Mouse (Mus musculus): ENCODE measurements around the gene Ints7. TPM values are rescaled to one million over a fixed set of nuclear protein-coding genes. Genes with fewer than 3 reads are reported as not detected.
A peak's percentile ranks its signal among the peaks of the same experiment; 100 is the strongest.

The Ints7 gene
- polyA plus RNA-seq (2014; fragmentation: Nextera tagmentation; extraction: Ambion mirVana), result 38.5 and 40.4 TPM in 2 replicates

GRCm38 (mm10) chr1:191575458-191576247 is at the start of gene Ints7, which contains the start of gene Dtl:
Gene Ints7, plus strand, starts transcription at chr1:191575636.
Gene Dtl, minus strand, starts transcription at chr1:191575544.
- H3K4me2 ChIP-seq, result peak within 1 kb of the TSS; percentile 76

DNA sequence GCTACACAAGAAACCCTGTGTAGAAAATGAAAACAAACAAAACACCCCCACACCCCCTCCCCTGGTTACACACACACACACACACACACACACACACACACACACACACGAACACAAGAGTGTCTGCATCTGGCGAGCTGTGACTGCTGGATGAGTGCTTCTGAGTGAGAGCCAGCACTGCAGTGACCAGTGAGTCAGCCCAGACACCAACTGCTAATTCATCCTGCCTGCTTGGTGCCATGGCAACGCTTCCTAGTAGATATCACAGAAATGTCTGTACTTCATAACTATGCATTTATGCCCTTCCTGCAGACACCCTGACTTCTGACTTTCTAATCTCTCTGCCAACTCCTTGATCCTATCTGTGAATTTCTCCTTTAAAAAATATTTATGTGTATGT is 48.3 kb upstream of the Ints7 start:
- no peaks in the 10 kb centered on the region for H3K27me3 ChIP-seq (ENCODE audit: control insufficient read depth, insufficient read depth, low read length)
- H3K36me3 ChIP-seq (ENCODE audit: control insufficient read depth, insufficient read depth, low read length), result no peaks in the 10 kb centered on the region
- H3K4me2 ChIP-seq, result no peak overlapping the region
- no peak overlapping the region for H3K9ac ChIP-seq (ENCODE audit: low read depth, low read length)
- 49% methylated on average over 3 of the region's 3 CpGs for WGBS (ENCODE audit: insufficient replicate concordance)
- ATAC-seq (replicated peaks; ENCODE audit: insufficient number of reproducible peaks, low FRiP score, low TSS enrichment), result no peak
- H3K4me1 ChIP-seq (ENCODE audit: control insufficient read depth, insufficient read depth, low read length), result 0 out of 2 replicates have a peak, but pooled peaks cover 2% of the 10 kb centered on the region
- H3K9me3 ChIP-seq (replicated peaks; ENCODE audit: control insufficient read depth, low read length), result no peaks in the 10 kb centered on the region
- no peak overlapping the region for H3K4me3 ChIP-seq (ENCODE audit: low read depth, low read length)
- H3K27ac ChIP-seq (ENCODE audit: low read depth, low read length), result no peak overlapping the region

More at GRCm38 (mm10) chr1:191575458-191576247, at the start of gene Ints7, which contains the start of gene Dtl:
- Histone ChIP-seq H3K9me3 (replicated peaks; ENCODE audit: control insufficient read depth, low read length) (no peaks in the 10 kb centered on the region), H3K4me1 (ENCODE audit: control insufficient read depth, insufficient read depth, low read length) (peaks cover 19% of the 10 kb centered on the region), H3K27me3 (ENCODE audit: control insufficient read depth, insufficient read depth, low read length) (no peaks in the 10 kb centered on the region), H3K4me3 (ENCODE audit: low read depth, low read length) (peak within 1 kb of the TSS; percentile 88), H3K36me3 (ENCODE audit: control insufficient read depth, insufficient read depth, low read length) (peaks cover 3% of the 10 kb centered on the region; the same call in 1 of the 2 replicates), H3K27ac (ENCODE audit: low read depth, low read length) (peak within 1 kb of the TSS; percentile 89), H3K9ac (ENCODE audit: low read depth, low read length) (peak within 1 kb of the TSS; percentile 95)
- WGBS (ENCODE audit: insufficient replicate concordance), result under 1% methylated on average over 68 of the region's 70 CpGs
- peak; percentile 99 for ATAC-seq (replicated peaks; ENCODE audit: insufficient number of reproducible peaks, low FRiP score, low TSS enrichment)

GRCm38 (mm10) chr1:191527921-191528612 is 47.4 kb upstream of the Ints7 start:
- no peaks in the 10 kb centered on the region for H3K36me3 ChIP-seq (ENCODE audit: control insufficient read depth, insufficient read depth, low read length)
- peak overlapping the region; percentile 10; the same call in 1 of the 2 replicates for H3K27ac ChIP-seq (ENCODE audit: low read depth, low read length)
- H3K9ac ChIP-seq (ENCODE audit: low read depth, low read length), result no peak overlapping the region
- no peaks in the 10 kb centered on the region for H3K9me3 ChIP-seq (replicated peaks; ENCODE audit: control insufficient read depth, low read length)
- no peak for ATAC-seq (replicated peaks; ENCODE audit: insufficient number of reproducible peaks, low FRiP score, low TSS enrichment)
- H3K27me3 ChIP-seq (ENCODE audit: control insufficient read depth, insufficient read depth, low read length), result no peaks in the 10 kb centered on the region
- WGBS (ENCODE audit: insufficient replicate concordance), result 54% methylated on average over 4 of the region's 4 CpGs
- H3K4me1 ChIP-seq (ENCODE audit: control insufficient read depth, insufficient read depth, low read length), result 0 out of 2 replicates have a peak, but pooled peaks cover 2% of the 10 kb centered on the region
- H3K4me2 ChIP-seq, result no peak overlapping the region
- H3K4me3 ChIP-seq (ENCODE audit: low read depth, low read length), result no peak overlapping the region

DNA sequence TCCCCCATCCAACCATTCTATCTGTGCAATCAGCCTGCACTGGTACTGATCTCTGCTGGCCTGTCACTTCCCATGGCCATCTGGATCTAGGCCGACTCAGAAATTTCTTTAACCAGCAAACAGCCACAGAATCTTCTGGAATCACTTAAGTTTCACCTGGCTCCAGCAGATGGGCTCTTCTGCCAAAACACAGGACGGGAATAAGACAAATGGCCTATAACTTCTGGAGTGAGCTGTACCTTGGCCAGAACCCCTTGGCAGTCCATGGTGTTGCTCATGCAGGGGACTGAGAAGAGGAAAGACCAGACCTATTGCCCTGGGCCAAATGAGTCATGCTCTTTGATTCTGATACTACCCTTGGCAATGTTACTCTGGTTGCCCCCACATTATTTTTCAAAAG is 46.0 kb upstream of the Ints7 start:
- no peak overlapping the region for H3K4me2 ChIP-seq
- H3K4me3 ChIP-seq (ENCODE audit: low read depth, low read length), result no peak overlapping the region
- no peaks in the 10 kb centered on the region for H3K9me3 ChIP-seq (replicated peaks; ENCODE audit: control insufficient read depth, low read length)
- 0 out of 2 replicates have a peak, but pooled peaks cover 2% of the 10 kb centered on the region for H3K4me1 ChIP-seq (ENCODE audit: control insufficient read depth, insufficient read depth, low read length)
- H3K9ac ChIP-seq (ENCODE audit: low read depth, low read length), result no peak overlapping the region
- no peaks in the 10 kb centered on the region for H3K36me3 ChIP-seq (ENCODE audit: control insufficient read depth, insufficient read depth, low read length)
- ATAC-seq (replicated peaks; ENCODE audit: insufficient number of reproducible peaks, low FRiP score, low TSS enrichment), result no peak
- H3K27ac ChIP-seq (ENCODE audit: low read depth, low read length), result no peak overlapping the region
- WGBS (ENCODE audit: insufficient replicate concordance), result 84% methylated on average over 2 of the region's 2 CpGs
- no peaks in the 10 kb centered on the region for H3K27me3 ChIP-seq (ENCODE audit: control insufficient read depth, insufficient read depth, low read length)

DNA sequence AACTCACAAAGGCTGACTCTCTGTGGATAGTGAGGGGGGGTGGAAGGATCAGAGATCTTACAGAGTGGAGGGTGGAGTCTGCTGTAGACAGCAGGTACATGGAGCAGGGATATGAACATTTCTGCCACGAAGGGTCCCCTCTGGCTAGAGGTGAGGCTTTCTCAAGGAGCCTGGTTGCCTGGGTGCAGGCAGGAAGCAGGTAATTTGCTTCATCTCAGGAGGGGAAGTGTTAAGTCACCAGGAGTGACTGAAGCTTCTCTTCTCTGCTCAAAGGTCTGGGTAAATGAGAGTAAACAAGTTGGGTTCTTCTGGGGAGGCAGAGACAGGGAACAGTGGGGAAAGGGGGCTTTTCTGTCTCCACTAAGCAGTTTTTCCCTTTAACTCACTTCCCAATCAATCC is 44.4 kb upstream of the Ints7 start:
- H3K27ac ChIP-seq (ENCODE audit: low read depth, low read length), result no peak overlapping the region
- no peak overlapping the region for H3K9ac ChIP-seq (ENCODE audit: low read depth, low read length)
- no peaks in the 10 kb centered on the region for H3K9me3 ChIP-seq (replicated peaks; ENCODE audit: control insufficient read depth, low read length)
- 38% methylated on average over 1 of the region's 1 CpGs for WGBS (ENCODE audit: insufficient replicate concordance)
- no peak for ATAC-seq (replicated peaks; ENCODE audit: insufficient number of reproducible peaks, low FRiP score, low TSS enrichment)
- 0 out of 2 replicates have a peak, but pooled peaks cover 2% of the 10 kb centered on the region for H3K4me1 ChIP-seq (ENCODE audit: control insufficient read depth, insufficient read depth, low read length)
- no peak overlapping the region for H3K4me3 ChIP-seq (ENCODE audit: low read depth, low read length)
- no peak overlapping the region for H3K4me2 ChIP-seq
- no peaks in the 10 kb centered on the region for H3K36me3 ChIP-seq (ENCODE audit: control insufficient read depth, insufficient read depth, low read length)
- no peaks in the 10 kb centered on the region for H3K27me3 ChIP-seq (ENCODE audit: control insufficient read depth, insufficient read depth, low read length)

DNA sequence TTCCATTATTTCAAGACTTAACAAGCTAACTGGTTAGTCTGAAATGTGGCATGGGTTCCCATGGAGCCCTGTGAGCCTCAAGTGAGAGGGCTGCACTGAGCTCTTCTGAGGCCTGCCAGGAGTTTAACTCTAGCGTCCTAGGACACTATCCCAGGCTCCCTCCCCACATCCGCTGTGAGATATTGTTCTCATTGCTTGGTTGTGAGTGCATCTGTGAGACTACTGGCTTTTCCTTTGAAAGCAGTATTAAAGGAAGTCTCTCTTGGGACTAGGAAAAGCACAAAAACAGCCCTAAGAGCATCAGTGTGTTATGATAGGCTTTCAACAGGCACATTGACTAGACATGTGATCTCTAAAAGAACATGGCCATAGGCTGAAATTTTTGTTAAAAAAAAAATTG is 40.5 kb upstream of the Ints7 start:
- Histone ChIP-seq H3K4me3 (ENCODE audit: low read depth, low read length) (no peak overlapping the region), H3K9me3 (replicated peaks; ENCODE audit: control insufficient read depth, low read length) (no peaks in the 10 kb centered on the region), H3K9ac (ENCODE audit: low read depth, low read length) (no peak overlapping the region), H3K27ac (ENCODE audit: low read depth, low read length) (no peak overlapping the region), H3K4me1 (ENCODE audit: control insufficient read depth, insufficient read depth, low read length) (no peaks in the 10 kb centered on the region), H3K27me3 (ENCODE audit: control insufficient read depth, insufficient read depth, low read length) (no peaks in the 10 kb centered on the region), H3K4me2 (no peak overlapping the region), H3K36me3 (ENCODE audit: control insufficient read depth, insufficient read depth, low read length) (no peaks in the 10 kb centered on the region)
- WGBS (ENCODE audit: insufficient replicate concordance), result 65% methylated on average over 2 of the region's 2 CpGs
- ATAC-seq (replicated peaks; ENCODE audit: insufficient number of reproducible peaks, low FRiP score, low TSS enrichment), result no peak

GRCm38 (mm10) chr1:191540300-191540699 is 35.1 kb upstream of the Ints7 start:
- no peak for ATAC-seq (replicated peaks; ENCODE audit: insufficient number of reproducible peaks, low FRiP score, low TSS enrichment)
- Histone ChIP-seq H3K4me2 (no peak overlapping the region), H3K27ac (ENCODE audit: low read depth, low read length) (no peak overlapping the region), H3K36me3 (ENCODE audit: control insufficient read depth, insufficient read depth, low read length) (peaks cover 9% of the 10 kb centered on the region; the same call in 1 of the 2 replicates), H3K9me3 (replicated peaks; ENCODE audit: control insufficient read depth, low read length) (no peaks in the 10 kb centered on the region), H3K27me3 (ENCODE audit: control insufficient read depth, insufficient read depth, low read length) (no peaks in the 10 kb centered on the region), H3K9ac (ENCODE audit: low read depth, low read length) (no peak overlapping the region), H3K4me1 (ENCODE audit: control insufficient read depth, insufficient read depth, low read length) (peaks cover 8% of the 10 kb centered on the region; the same call in 1 of the 2 replicates), H3K4me3 (ENCODE audit: low read depth, low read length) (no peak overlapping the region)
- WGBS (ENCODE audit: insufficient replicate concordance), result 69% methylated on average over 2 of the region's 2 CpGs

DNA sequence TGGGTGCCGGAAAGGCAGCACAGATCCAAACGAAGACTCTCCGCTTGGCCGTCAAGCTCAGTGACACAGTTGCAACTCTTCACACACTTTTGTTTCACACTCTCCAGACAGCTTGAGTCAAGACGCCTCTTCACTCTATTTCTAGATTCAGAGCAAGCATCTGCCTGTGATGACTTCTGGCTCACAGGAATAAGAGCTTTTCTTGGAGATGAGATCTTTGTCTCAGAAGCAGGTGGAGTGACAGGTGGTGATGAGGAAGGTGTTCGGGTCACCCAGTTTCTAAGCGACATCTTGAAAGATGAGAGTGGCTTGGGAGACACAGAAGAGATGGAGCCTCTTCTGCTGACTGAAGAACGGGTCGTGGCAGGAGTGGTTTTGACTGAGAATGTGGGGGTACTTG is 34.4 kb upstream of the Ints7 start:
- no peak for ATAC-seq (replicated peaks; ENCODE audit: insufficient number of reproducible peaks, low FRiP score, low TSS enrichment)
- H3K27me3 ChIP-seq (ENCODE audit: control insufficient read depth, insufficient read depth, low read length), result no peaks in the 10 kb centered on the region
- peaks cover 12% of the 10 kb centered on the region; the same call in 1 of the 2 replicates for H3K36me3 ChIP-seq (ENCODE audit: control insufficient read depth, insufficient read depth, low read length)
- no peak overlapping the region for H3K4me3 ChIP-seq (ENCODE audit: low read depth, low read length)
- no peak overlapping the region for H3K9ac ChIP-seq (ENCODE audit: low read depth, low read length)
- no peak overlapping the region for H3K27ac ChIP-seq (ENCODE audit: low read depth, low read length)
- WGBS (ENCODE audit: insufficient replicate concordance), result 73% methylated on average over 9 of the region's 9 CpGs
- H3K4me1 ChIP-seq (ENCODE audit: control insufficient read depth, insufficient read depth, low read length), result peaks cover 8% of the 10 kb centered on the region; the same call in 1 of the 2 replicates
- no peaks in the 10 kb centered on the region for H3K9me3 ChIP-seq (replicated peaks; ENCODE audit: control insufficient read depth, low read length)
- no peak overlapping the region for H3K4me2 ChIP-seq
